Mouse (Mus musculus) lung, postnatal 0 days (tissue): Measurements from ENCODE around the gene Muc4. TPM values are rescaled to one million over a fixed set of nuclear protein-coding genes. Genes with fewer than 3 reads are reported as not detected.
A peak's percentile ranks its signal among the peaks of the same experiment; 100 is the strongest.

Experiments
- ATAC-seq: fragments of 200-750 bp; cut with Nextera tagmentation; 2 replicates; pipeline ENCODE4 v1.8.0; 2017; ENCODE audit warnings: moderate library complexity
- DNase-seq: peaks from one replicate; pipeline ENCODE4 v3.0.0-alpha.2; 2016; ENCODE audit warnings: low spot score
- H3K27ac ChIP-seq: fragments of 300-500 bp; sonication (generic); 2 replicates; pipeline ENCODE4 v1.5.1; 2014; ENCODE audit warnings: antibody characterized with exemption, mild to moderate bottlenecking, low read length, mixed read lengths
- H3K27me3 ChIP-seq: fragments of 300-500 bp; sonication (generic); replicated peaks from 2 replicates; pipeline ENCODE4 v1.6.1; 2014; ENCODE audit warnings: low read length, mixed read lengths; ENCODE audit not compliant: insufficient read depth
- H3K36me3 ChIP-seq: fragments of 300-500 bp; sonication (generic); 2 replicates; pipeline ENCODE4 v1.6.1; 2014; ENCODE audit warnings: low read length, mixed read lengths; ENCODE audit not compliant: insufficient read depth
- H3K4me1 ChIP-seq: fragments of 300-500 bp; sonication (generic); 2 replicates; pipeline ENCODE4 v1.6.1; 2014; ENCODE audit warnings: antibody characterized with exemption, low read depth, low read length, mixed read lengths; ENCODE audit not compliant: insufficient read depth
- H3K4me2 ChIP-seq: fragments of 300-500 bp; sonication (generic); replicated peaks from 2 replicates; pipeline ENCODE4 v1.6.1; 2014; ENCODE audit warnings: low read depth, mild to moderate bottlenecking, low read length, moderate library complexity, mixed read lengths
- H3K4me3 ChIP-seq: fragments of 300-500 bp; sonication (generic); 2 replicates; pipeline ENCODE4 v1.5.1; 2014; ENCODE audit warnings: low read depth, low read length
- H3K9ac ChIP-seq: fragments of 300-500 bp; sonication (generic); replicated peaks from 2 replicates; pipeline ENCODE4 v1.6.1; 2014; ENCODE audit warnings: low read depth, mild to moderate bottlenecking
- H3K9me3 ChIP-seq: fragments of 300-500 bp; sonication (generic); 2 replicates; pipeline ENCODE4 v1.6.1; 2016; ENCODE audit warnings: low read length, mixed read lengths
- CTCF ChIP-seq: IDR thresholded peaks from 2 replicates; pipeline ENCODE4 v1.5.1; 2016; ENCODE audit warnings: antibody characterized with exemption, mild to moderate bottlenecking
- EP300 ChIP-seq: IDR thresholded peaks from 2 replicates; pipeline ENCODE4 v1.6.1; 2016; ENCODE audit warnings: antibody characterized with exemption, mild to moderate bottlenecking, control low read depth
- WGBS: fragments of 180-500 bp; shearing (Covaris S2); extraction: QIAGEN DNeasy Blood & Tissue Kit; methylation state at CpG from one replicate; pipeline ENCODE4 v1.1.7; 2014; 5-methylcytosine and 5-hydroxymethylcytosine counted together
- polyA plus RNA-seq: library from polyadenylated mRNA; unstranded; fragments of >200 nt; fragmentation: Nextera tagmentation; extraction: Ambion mirVana; gene quantifications from 2 replicates; pipeline ENCODE4 v1.2.1, GENCODE M21; 2015

Muc4 gene
- polyA plus RNA-seq, 1 experiment from 2014 or later, result 4.1 TPM

GRCm38 (mm10) chr16:32708457-32709033, 27.1 kb upstream of the Muc4 start:
- no peak for DNase-seq
- no peaks in the 10 kb centered on the region for H3K9me3 ChIP-seq
- peaks cover 3% of the 10 kb centered on the region; the same call in 1 of the 2 replicates for H3K4me1 ChIP-seq
- no peak overlapping the region for H3K4me2 ChIP-seq
- no peak for ATAC-seq
- H3K27me3 ChIP-seq, result no peaks in the 10 kb centered on the region
- no peak overlapping the region for H3K9ac ChIP-seq
- no peaks in the 10 kb centered on the region for H3K36me3 ChIP-seq
- 78% methylated on average over 10 of the region's 10 CpGs for WGBS
- no peak overlapping the region for H3K4me3 ChIP-seq
- no peak overlapping the region for H3K27ac ChIP-seq
- TF ChIP-seq CTCF (no peak), EP300 (no peak)

- Histone ChIP-seq H3K4me3 (no peak overlapping the region), H3K9ac (no peak overlapping the region), H3K4me1 (no peaks in the 10 kb centered on the region), H3K36me3 (no peaks in the 10 kb centered on the region), H3K27ac (no peak overlapping the region), H3K27me3 (no peaks in the 10 kb centered on the region), H3K4me2 (no peak overlapping the region), H3K9me3 (no peaks in the 10 kb centered on the region)
- DNase-seq (no peak), ATAC-seq (peak; percentile 31)
- no peak for TF ChIP-seq EP300
- no peak for TF ChIP-seq CTCF
- WGBS, result 83% methylated on average over 8 of the region's 8 CpGs
Measured at GRCm38 (mm10) chr16:32709116-32709515, 26.6 kb upstream of the Muc4 start.

- TF ChIP-seq CTCF (no peak), EP300 (no peak)
- no peaks in the 10 kb centered on the region for H3K27me3 ChIP-seq
- H3K4me3 ChIP-seq, result no peak overlapping the region
- DNase-seq, result no peak
- H3K4me2 ChIP-seq, result no peak overlapping the region
- H3K4me1 ChIP-seq, result no peaks in the 10 kb centered on the region
- no peaks in the 10 kb centered on the region for H3K9me3 ChIP-seq
- no peak; the same call in 1 of the 2 replicates for ATAC-seq
- no peak overlapping the region for H3K27ac ChIP-seq
- H3K9ac ChIP-seq, result no peak overlapping the region
- no peaks in the 10 kb centered on the region for H3K36me3 ChIP-seq
- 57% methylated on average over 14 of the region's 14 CpGs for WGBS
Measured at GRCm38 (mm10) chr16:32710426-32711070, 25.1 kb upstream of the Muc4 start.

GRCm38 (mm10) chr16:32712202-32712601, 23.5 kb upstream of the Muc4 start:
- Histone ChIP-seq H3K9ac (no peak overlapping the region), H3K4me3 (no peak overlapping the region), H3K4me2 (no peak overlapping the region), H3K27ac (no peak overlapping the region), H3K27me3 (no peaks in the 10 kb centered on the region), H3K9me3 (no peaks in the 10 kb centered on the region), H3K4me1 (no peaks in the 10 kb centered on the region), H3K36me3 (no peaks in the 10 kb centered on the region)
- DNase-seq (no peak), ATAC-seq (no peak)
- WGBS, result 82% methylated on average over 11 of the region's 11 CpGs
- no peak for TF ChIP-seq EP300
- TF ChIP-seq CTCF, result no peak

- H3K9ac ChIP-seq, result no peak overlapping the region
- DNase-seq, result no peak
- 31% methylated on average over 6 of the region's 6 CpGs for WGBS
- no peaks in the 10 kb centered on the region for H3K36me3 ChIP-seq
- ATAC-seq, result no peak
- no peak overlapping the region for H3K4me2 ChIP-seq
- H3K27me3 ChIP-seq, result no peaks in the 10 kb centered on the region
- no peaks in the 10 kb centered on the region for H3K4me1 ChIP-seq
- no peak overlapping the region for H3K4me3 ChIP-seq
- TF ChIP-seq EP300 (no peak), CTCF (no peak)
- H3K9me3 ChIP-seq, result no peaks in the 10 kb centered on the region
- H3K27ac ChIP-seq, result no peak overlapping the region
Measured at GRCm38 (mm10) chr16:32713556-32713955, 22.1 kb upstream of the Muc4 start.

GRCm38 (mm10) chr16:32715364-32715763, 20.3 kb upstream of the Muc4 start:
- Histone ChIP-seq H3K27me3 (no peaks in the 10 kb centered on the region), H3K27ac (no peak overlapping the region), H3K4me3 (no peak overlapping the region), H3K9ac (no peak overlapping the region), H3K36me3 (no peaks in the 10 kb centered on the region), H3K9me3 (no peaks in the 10 kb centered on the region), H3K4me1 (no peaks in the 10 kb centered on the region), H3K4me2 (0 out of 2 replicates have a peak overlapping the region, but pooled peaks have one; percentile 8)
- WGBS, result 18% methylated on average over 13 of the region's 13 CpGs
- DNase-seq (peak; percentile 59), ATAC-seq (0 out of 2 replicates have a peak, but pooled peaks have one; percentile 17)
- TF ChIP-seq CTCF (peak; percentile 74), EP300 (no peak)
